12 mouse cellular contexts compared by ENCODE assay signal in genomic region chr9:110459145-110459727, GRCm38 (mm10). TPM values are rescaled to one million over a fixed set of nuclear protein-coding genes. Genes with fewer than 3 reads are reported as not detected.
A peak's percentile ranks its signal among the peaks of the same experiment; 100 is the strongest.
DNase-seq lines count a peak whose midpoint lies in the region; ATAC-seq and TF ChIP-seq lines count a peak whose summit lies in the region.
"Had no signal": no experiment of that assay in that cellular context is flagged by ENCODE, and none has a peak within 500 bp of the region (broad histone marks: within the 10 kb centered on the region; RNA-seq: fewer than 3 reads in every experiment).

No protein-coding gene starts in this region.

- no peak overlapping the region for H3K27ac ChIP-seq in forebrain, postnatal 0 days (ENCODE audit: low read depth, low read length)
- H3K27ac ChIP-seq: embryonic facial prominence, embryonic 13.5 days had no signal

- peaks cover 7% of the 10 kb centered on the region for H3K36me3 ChIP-seq in forebrain, postnatal 0 days (ENCODE audit: insufficient read depth)

- no peak overlapping the region for H3K4me3 ChIP-seq in forebrain, postnatal 0 days (ENCODE audit: low read depth, low read length)
- H3K4me3 ChIP-seq: embryonic facial prominence, embryonic 13.5 days had no signal

- no peak overlapping the region for H3K9ac ChIP-seq in forebrain, postnatal 0 days
- H3K9ac ChIP-seq: embryonic facial prominence, embryonic 13.5 days had no signal

- no peaks in the 10 kb centered on the region for H3K4me1 ChIP-seq in forebrain, postnatal 0 days (ENCODE audit: insufficient read depth)
- H3K4me1 ChIP-seq: embryonic facial prominence, embryonic 13.5 days had no signal

- intact Hi-C loops in heart, postnatal 25 days (cut with DNase I), result no loop called here

- H3K4me2 ChIP-seq in forebrain, postnatal 0 days (ENCODE audit: low read depth), result no peak overlapping the region
- H3K4me2 ChIP-seq: embryonic facial prominence, embryonic 13.5 days had no signal

- no peaks in the 10 kb centered on the region for H3K9me3 ChIP-seq in forebrain, postnatal 0 days (ENCODE audit: low read length)
- H3K9me3 ChIP-seq: embryonic facial prominence, embryonic 13.5 days had no signal

- 89% methylated on average over 2 of the region's 2 CpGs for WGBS in forebrain, postnatal 0 days

- ATAC-seq in megakaryocyte progenitor cell, adult 5-6 weeks (replicated peaks; ENCODE audit: poor library complexity), result peak; percentile 81
- no peak for ATAC-seq in forebrain, postnatal 0 days

- peak; percentile 16 to 60 for DNase-seq in heart, adult 9 months (ENCODE audit: low spot score in 2 of 2)
- no peak for DNase-seq in heart, postnatal 25 days (ENCODE audit: low spot score)
- peak; percentile 49 for DNase-seq in adipocyte (ENCODE audit: low spot score)
- peak; percentile 25 for DNase-seq in kidney, postnatal 10 days
- DNase-seq in left cerebral cortex, adult 9 months (ENCODE audit: low spot score in 2 of 2), result no peak
- no peak for DNase-seq in forebrain, postnatal 0 days
- DNase-seq in adrenal gland, adult 2 months, result no peak
- DNase-seq: adrenal gland, postnatal 36 days; gastrocnemius, postnatal 25 days; midbrain, embryonic 14.5 days had no signal

- H3K27me3 ChIP-seq in forebrain, postnatal 0 days (ENCODE audit: insufficient read depth, low read length), result no peaks in the 10 kb centered on the region
- H3K27me3 ChIP-seq: embryonic facial prominence, embryonic 13.5 days had no signal

- TF ChIP-seq CTCF in forebrain, postnatal 0 days (IDR thresholded peaks at IDR 0.05; ENCODE audit: low read depth), result no peak

RNA-seq across cellular contexts. Expression of gene Klhl18, which starts 17.3 kb away (rescaled TPM):
- total RNA-seq in heart, postnatal 25 days (2021), result 10 to 100 TPM; 11.1 to 15.0 TPM
- total RNA-seq in megakaryocyte progenitor cell, adult 5-6 weeks (2015), result 11.1 and 11.5 TPM in 2 replicates
- 8.4 and 11.4 TPM in 2 replicates for total RNA-seq in megakaryocyte progenitor cell, adult 5-6 weeks (2017)
- 28.2 and 36.8 TPM in 2 replicates for total RNA-seq in forebrain, postnatal 0 days (2014; rRNA removed)
- 15.6 and 19.3 TPM in 2 replicates for polyA plus RNA-seq in forebrain, postnatal 0 days (2015; fragmentation: Nextera tagmentation; extraction: Ambion mirVana)
- total RNA-seq in adrenal gland, adult 2 months (2021), result 10 to 100 TPM in 1 of 2 experiments, 1 to 10 TPM in 1; 9.7 to 13.4 TPM
- polyA plus RNA-seq in adrenal gland, adult 2 months (2012; rRNA removed), result 8.7 and 9.4 TPM in 2 replicates

RNA-seq across cellular contexts. Expression of gene Kif9, which starts 17.5 kb away (rescaled TPM):
- total RNA-seq in heart, postnatal 25 days (2021), result under 1 TPM; 0.13 to 0.25 TPM
- 0.77 and 1.4 TPM in 2 replicates for total RNA-seq in megakaryocyte progenitor cell, adult 5-6 weeks (2015)
- total RNA-seq in megakaryocyte progenitor cell, adult 5-6 weeks (2017), result 0.87 and 1.7 TPM in 2 replicates
- 4.4 and 5.4 TPM in 2 replicates for total RNA-seq in forebrain, postnatal 0 days (2014; rRNA removed)
- polyA plus RNA-seq in forebrain, postnatal 0 days (2015; fragmentation: Nextera tagmentation; extraction: Ambion mirVana), result 3.0 and 3.8 TPM in 2 replicates
- total RNA-seq in adrenal gland, adult 2 months (2021), result 1 to 10 TPM in 1 of 2 experiments, under 1 TPM in 1; 0.86 to 1.3 TPM
- 0.27 and 0.47 TPM in 2 replicates for polyA plus RNA-seq in adrenal gland, adult 2 months (2012; rRNA removed)

RNA-seq across cellular contexts. Expression of gene Ngp, which starts 39.7 kb away (rescaled TPM):
- total RNA-seq in heart, postnatal 25 days (2021), result not detected
- 1,024 and 1,594 TPM in 2 replicates for total RNA-seq in megakaryocyte progenitor cell, adult 5-6 weeks (2015)
- total RNA-seq in megakaryocyte progenitor cell, adult 5-6 weeks (2017), result 354 and 557 TPM in 2 replicates
- total RNA-seq in forebrain, postnatal 0 days (2014; rRNA removed), result 0.31 TPM in 1 of 2 replicates, not detected in the other
- 1.4 and 2.9 TPM in 2 replicates for polyA plus RNA-seq in forebrain, postnatal 0 days (2015; fragmentation: Nextera tagmentation; extraction: Ambion mirVana)
- 1 to 10 TPM in 1 of 2 experiments, not detected in 1; 2.2 TPM for total RNA-seq in adrenal gland, adult 2 months (2021)
- not detected in 2 replicates for polyA plus RNA-seq in adrenal gland, adult 2 months (2012; rRNA removed)
- total RNA-seq: adrenal gland, postnatal 36 days; gastrocnemius, postnatal 25 days had no signal

RNA-seq across cellular contexts. Expression of gene Ptpn23, which starts 51.2 kb away (rescaled TPM):
- total RNA-seq in heart, postnatal 25 days (2021), result 10 to 100 TPM; 13.6 to 16.0 TPM
- 8.6 and 13.0 TPM in 2 replicates for total RNA-seq in megakaryocyte progenitor cell, adult 5-6 weeks (2015)
- 1.5 and 4.0 TPM in 2 replicates for total RNA-seq in megakaryocyte progenitor cell, adult 5-6 weeks (2017)
- total RNA-seq in forebrain, postnatal 0 days (2014; rRNA removed), result 25.3 and 26.2 TPM in 2 replicates
- 7.8 and 10.2 TPM in 2 replicates for polyA plus RNA-seq in forebrain, postnatal 0 days (2015; fragmentation: Nextera tagmentation; extraction: Ambion mirVana)
- 10 to 100 TPM; 62.9 to 72.5 TPM for total RNA-seq in adrenal gland, adult 2 months (2021)
- 64.5 and 88.5 TPM in 2 replicates for polyA plus RNA-seq in adrenal gland, adult 2 months (2012; rRNA removed)

Comparison
In these comparisons a context has a peak if more than half of its experiments do, and no peak if none do; other contexts are left out.
1. DNase-seq: peak in heart, adult 9 months (2 of 2), adipocyte (single experiment) and kidney, postnatal 10 days (single experiment); none in heart, postnatal 25 days (single experiment), left cerebral cortex, adult 9 months (0 of 2), forebrain, postnatal 0 days (single experiment) and adrenal gland, adult 2 months (single experiment).
2. RNA of gene Ngp, which starts 39.7 kb away (total RNA-seq): 354 to 1,594 TPM in megakaryocyte progenitor cell, adult 5-6 weeks; 2.2 TPM in adrenal gland, adult 2 months, not detected in heart, postnatal 25 days and 0.31 TPM in forebrain, postnatal 0 days; every median in the first group is over 100 times any median in the second.